Mouse (Mus musculus) cerebellum, postnatal 4 days (tissue): Measurements from ENCODE around the gene Sh2b3.
A peak's percentile ranks its signal among the peaks of the same experiment; 100 is the strongest.

Source experiments
- DNase-seq, 2 experiments: peaks; one replicate each; pipeline ENCODE4 v3.0.0; 2022; ENCODE audit warnings: low spot score in 2 of 2, mixed read lengths in 1 of 2

Sh2b3 gene

DNA sequence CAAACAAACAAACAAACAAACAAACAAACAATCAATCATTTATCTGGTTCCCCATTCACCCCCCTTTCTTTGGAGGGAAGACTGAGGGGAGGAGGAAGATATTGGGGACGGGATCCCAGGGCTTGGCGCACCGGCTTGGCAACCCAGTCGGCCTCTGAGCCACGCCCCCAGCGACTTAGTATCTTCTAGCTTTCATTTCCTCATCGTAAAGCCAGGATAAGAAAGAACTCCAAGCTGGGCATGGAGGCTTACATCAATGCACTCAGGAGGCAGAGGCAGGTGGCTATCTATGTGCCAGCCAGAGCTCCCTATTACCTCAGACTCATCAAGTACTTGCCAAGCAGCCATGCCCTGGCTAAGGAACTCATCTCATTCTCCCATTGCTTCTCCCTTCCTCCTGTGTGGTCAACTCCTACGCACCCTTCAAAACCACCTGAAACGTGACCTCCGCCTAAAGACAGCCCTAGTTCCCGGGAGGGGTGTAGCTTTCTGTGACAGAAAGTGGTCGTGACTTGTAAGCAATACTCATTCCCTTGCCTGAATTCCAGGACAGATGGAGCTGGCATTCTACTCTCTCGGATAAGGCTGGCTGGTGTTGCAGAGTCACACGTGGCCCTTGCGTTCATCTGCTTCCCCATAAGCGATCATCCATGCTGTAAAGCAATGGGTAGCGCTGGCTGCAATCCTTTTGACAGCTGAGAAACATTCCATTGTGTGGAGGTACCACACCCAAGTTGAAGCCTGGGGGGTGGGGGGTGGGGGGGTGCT is 5.9 kb upstream of the Sh2b3 start:
- no peak for DNase-seq

DNA sequence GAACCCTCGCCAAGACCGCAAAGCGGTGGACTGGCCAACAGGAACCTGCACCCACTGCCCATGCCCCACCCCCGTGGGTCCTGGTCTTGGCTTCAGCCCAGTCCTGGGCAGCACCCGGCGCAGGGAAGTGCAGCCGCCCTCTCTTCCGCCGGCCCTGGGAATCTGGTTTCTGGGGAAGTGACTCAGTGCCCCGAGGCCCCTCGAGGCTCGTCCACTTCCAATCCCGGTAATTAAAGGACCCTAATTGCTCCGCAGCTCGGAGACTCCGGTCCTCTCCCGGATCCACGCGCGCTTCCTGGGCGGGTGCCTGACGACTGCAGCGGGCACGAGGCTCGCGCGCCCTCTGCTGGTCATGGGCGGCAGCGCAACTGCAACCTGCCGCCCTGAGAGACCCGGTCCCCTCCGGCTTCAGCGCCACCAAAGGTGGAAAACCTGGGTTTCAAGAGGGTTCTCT is 5.2 kb upstream of the Sh2b3 start:
- DNase-seq, result peak; percentile 73 to 89

DNA sequence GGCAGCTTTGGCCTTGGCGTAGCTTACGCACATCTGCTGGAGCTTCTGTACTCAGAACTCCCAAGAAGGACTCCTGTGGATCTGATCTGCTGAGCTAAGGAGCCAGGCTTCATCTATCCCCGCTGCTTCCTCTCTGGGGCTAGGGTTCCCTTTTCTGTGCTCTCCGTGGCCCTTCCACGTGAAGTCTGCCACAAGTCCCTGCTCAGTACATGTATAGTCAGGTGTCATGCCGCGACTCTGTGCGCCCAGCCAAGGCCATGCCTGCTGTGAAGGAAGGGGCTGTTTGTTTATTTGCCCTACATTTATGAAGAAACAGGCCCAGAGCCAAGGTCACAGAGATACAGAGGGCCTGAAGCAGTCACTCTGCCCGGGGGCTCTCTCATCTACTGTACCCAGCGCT is 4.5 kb upstream of the Sh2b3 start:
- DNase-seq, result no peak

GRCm38 (mm10) chr5:121841516-121841915 is 4.1 kb upstream of the Sh2b3 start:
- DNase-seq, result no peak

DNA sequence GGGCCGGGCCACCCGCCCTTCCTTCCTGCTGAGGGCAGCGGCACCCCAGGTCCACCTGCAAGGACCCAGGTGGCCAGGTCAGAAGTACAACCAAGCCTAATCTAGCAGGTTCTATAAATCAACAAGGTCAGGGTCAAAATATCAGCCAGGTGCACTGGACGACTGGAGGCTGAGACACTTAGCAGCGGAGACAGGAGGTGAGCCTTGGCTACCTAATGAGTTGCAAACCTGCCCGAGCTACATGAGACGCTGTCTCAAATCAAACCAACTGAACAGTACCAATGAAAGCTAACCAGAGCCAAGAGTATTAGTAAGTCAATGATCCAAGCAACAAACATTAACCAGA is 1.7 kb upstream of the Sh2b3 start:
- DNase-seq, result no peak

DNA sequence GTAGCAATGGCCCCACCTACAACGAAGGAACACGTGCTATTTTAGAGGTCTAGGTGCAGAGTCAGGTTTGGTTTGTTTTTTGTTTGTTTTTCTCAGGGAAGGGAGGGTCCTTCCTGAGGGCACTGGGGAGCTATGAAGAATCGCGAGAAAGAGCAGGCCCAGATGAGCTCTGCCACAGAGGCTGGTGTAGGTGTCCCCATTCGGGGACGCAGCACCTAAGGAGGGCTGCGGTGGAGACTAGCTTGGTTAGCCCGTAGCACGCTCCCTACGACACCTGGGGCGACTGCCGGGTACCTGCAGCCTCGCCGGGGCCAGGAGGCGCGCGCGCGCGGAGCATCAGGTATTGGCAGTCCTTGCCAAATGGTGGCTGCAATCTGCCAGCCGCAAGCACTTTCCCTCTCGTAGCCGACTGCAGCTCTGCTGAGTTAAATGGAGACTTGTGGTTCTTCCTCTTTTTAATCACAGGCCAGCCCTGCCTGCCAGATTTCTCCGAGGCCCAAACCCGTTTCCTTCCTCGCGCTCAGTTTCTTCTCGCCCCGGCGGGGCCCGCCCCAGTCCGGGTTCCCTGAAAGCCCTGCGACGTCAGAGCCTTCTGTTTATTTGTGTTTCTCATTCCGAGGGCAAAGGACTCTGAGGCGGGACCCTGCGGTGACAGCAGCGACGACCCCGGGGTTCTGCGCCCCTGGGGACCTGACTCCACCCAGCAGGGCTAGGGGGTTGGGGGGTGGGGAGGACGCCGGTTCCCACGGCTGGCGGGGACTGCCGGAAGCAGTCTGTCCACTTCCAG is 1.1 kb upstream of the Sh2b3 start:
- DNase-seq, result no peak

DNA sequence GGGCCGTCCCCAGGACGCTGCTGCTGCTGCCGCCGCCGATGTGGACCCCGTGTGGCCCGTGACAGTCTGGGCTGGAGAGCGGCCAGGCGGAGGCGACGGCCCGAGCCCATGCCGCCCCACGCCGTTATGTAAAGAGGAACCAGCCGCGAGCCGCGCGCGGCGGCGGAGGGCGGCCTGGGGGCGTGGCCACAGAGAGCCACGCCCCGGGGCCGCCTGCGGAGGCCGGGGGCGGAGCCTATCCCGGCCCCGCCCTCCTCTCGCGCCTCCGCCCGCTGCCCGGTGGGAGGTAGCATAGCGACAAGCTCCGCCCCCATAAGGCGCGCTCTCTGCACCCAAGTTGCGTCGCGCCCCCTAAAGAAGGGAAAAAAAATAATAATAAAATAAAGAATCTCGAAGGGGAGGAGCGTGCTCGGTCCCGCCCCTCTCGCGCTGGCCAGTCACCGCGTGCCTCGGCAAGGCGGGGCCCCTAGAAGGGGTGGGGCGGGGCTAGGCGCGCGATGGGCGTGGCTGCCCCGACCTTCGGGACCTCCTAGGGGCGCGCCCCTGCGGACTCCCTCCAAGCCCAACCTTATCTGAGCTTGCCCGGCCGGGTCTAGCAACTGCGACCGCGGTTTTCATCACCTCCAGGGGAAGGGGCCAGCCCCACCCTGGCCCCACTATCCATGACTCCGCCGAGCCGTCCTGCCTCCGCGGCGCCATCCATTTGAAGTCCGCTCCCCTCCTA is 592 bp downstream of the Sh2b3 start:
- peak; percentile 42 to 78 for DNase-seq

DNA sequence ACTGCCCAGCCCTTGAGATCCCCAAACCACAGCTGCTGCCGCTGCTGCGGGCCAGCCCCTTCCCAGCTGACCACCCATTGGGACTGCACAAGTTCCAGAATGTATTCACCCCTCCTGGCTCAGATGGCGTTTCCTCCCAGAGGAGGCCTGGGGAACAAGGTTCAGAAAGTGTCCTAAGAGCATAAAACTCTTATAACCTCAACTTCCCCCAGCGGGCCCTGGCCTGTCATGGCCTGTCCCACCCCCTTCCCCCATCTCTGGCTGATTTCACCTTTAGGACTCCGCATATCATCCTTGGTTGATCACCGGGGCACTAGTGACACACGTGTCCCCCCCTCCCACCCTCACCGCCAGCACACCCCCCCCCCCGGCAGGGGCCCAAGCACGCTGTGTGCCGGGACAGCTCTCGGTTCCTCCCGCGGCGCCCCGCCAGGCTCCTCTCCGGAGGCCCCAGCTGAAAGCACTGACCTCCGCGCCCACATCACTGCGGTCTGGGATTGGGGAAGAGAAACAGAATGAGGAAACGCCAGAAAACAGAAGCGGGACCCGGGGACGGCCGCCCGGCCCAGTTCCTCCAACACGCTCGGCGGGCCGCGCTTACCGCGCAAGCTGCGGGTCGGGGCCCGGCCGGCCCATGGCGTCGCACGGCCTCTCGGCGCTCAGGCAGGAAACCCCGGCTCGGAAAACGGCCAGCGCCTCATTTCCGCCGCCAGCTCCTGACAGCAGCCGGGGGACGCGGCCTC is 1.3 kb downstream of the Sh2b3 start:
- no peak for DNase-seq

- DNase-seq, result no peak
Measured at GRCm38 (mm10) chr5:121834991-121835747, 2.3 kb downstream of the Sh2b3 start.

DNA sequence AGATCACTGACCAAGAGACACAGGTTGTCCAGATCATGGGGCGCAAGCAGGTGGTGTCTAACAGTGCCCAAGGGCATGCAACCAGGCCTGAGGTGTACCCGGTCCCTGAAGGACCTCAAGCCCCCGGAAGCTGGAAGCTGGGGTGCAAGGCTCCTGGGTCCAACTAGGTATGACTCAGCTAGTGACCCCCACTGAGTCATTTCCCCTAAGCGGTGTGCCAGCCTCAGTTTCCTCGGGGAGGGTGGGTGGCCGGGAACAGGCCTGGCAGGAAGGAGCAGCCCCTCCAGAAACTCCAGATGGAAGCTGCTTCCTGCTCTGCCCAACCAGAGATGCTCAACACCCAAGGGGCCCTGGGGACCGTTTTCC is 3.2 kb downstream of the Sh2b3 start:
- DNase-seq, result no peak

GRCm38 (mm10) chr5:121833572-121834240 is 3.7 kb downstream of the Sh2b3 start:
- no peak for DNase-seq

- DNase-seq, result no peak
Measured at GRCm38 (mm10) chr5:121833159-121833558, 4.3 kb downstream of the Sh2b3 start.

DNA sequence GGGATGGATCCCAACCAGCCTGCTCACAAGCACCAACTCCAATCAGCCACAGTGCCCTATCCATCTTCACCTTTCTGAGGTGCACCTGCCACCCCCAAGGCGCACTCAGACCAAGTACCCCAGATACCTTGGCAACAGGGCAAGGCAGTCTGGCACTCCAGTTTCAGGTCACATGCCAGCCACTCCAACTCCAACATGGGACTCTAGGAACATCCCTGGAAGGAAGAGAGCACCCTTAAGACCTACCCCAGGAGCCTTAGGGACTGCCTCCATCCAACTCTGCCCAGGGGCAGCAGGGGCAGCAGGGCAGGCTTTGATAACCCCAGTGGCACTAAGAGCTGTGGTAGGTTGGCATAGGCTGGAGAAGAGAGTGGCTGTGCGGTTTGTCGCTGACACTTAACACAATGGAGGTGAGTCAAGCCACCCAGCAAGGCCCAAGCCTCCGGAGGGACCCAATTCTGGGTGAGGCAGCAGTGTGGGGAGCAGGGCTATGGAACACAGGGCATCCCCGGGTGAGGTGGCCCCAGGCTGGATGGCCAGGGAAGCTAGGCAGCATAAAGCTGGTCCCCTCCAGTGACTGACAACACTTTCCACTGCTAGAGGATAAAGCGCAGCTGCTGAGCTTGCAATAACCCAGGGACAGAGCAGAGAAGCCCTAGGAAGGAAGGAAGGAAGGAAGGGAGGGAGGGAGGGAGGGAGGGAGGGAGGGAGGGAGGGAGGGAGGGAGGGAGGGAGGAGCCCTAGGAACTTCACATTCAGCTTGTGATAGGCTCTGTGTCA is 4.9 kb downstream of the Sh2b3 start:
- no peak for DNase-seq

- DNase-seq, result no peak
Measured at GRCm38 (mm10) chr5:121831002-121831601, 6.3 kb downstream of the Sh2b3 start.

- peak in 1 of 2 experiments; percentile 50 for DNase-seq
Measured at GRCm38 (mm10) chr5:121828491-121829432, 8.7 kb downstream of the Sh2b3 start.

GRCm38 (mm10) chr5:121827876-121828275 is 9.6 kb downstream of the Sh2b3 start:
- DNase-seq, result no peak

DNA sequence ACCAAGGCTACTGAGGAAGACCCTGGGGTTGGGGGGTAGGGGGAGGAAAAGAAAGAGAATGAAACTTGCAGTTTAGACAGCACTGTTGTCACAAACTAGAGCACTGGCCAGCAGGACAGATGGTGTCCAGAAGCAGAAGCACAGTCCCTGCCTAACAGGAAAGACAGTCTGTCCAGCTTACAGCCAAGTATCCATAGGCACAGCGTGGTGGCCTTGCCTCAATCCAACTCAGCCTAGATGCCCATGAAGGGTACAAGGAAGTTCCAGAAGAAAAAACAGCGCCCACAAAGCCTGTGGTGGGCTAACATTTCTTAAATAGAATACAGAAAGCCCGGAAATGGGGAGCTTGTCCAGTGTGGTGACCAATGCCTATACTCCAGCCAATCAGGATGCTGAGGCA is 11.8 kb downstream of the Sh2b3 start:
- DNase-seq, result no peak

- DNase-seq, result no peak
Measured at GRCm38 (mm10) chr5:121824121-121824520, 13.3 kb downstream of the Sh2b3 start.
